Mouse (Mus musculus) mature B cell (primary cell): ENCODE measurements around the gene Arvcf.

ENCODE experiments used
- in situ Hi-C: fragments of 300-500 bp; cut with MboI; formaldehyde crosslinking; loops from 2 replicates; pipeline ENCODE4 v1.14.3; 2019

Arvcf gene

GRCm38 (mm10) chr16:18356961-18357360, 9.0 kb downstream of the Arvcf start:
- in situ Hi-C loops: no loop called here

- in situ Hi-C loops: no loop called here
Observed at GRCm38 (mm10) chr16:18357977-18358376, 10.0 kb downstream of the Arvcf start.

- in situ Hi-C loops: no loop called here
Observed at GRCm38 (mm10) chr16:18360151-18360805, 12.3 kb downstream of the Arvcf start.

- in situ Hi-C loops: no loop called here
Observed at GRCm38 (mm10) chr16:18362948-18363347, 15.0 kb downstream of the Arvcf start.

GRCm38 (mm10) chr16:18366849-18367248, 18.9 kb downstream of the Arvcf start:
- in situ Hi-C loops: no loop called here

GRCm38 (mm10) chr16:18370197-18370596, 22.2 kb downstream of the Arvcf start:
- in situ Hi-C loops: no loop called here

GRCm38 (mm10) chr16:18373632-18374031, 25.6 kb downstream of the Arvcf start:
- in situ Hi-C loops: no loop called here

GRCm38 (mm10) chr16:18376297-18376954, 28.4 kb downstream of the Arvcf start:
- in situ Hi-C loops: no loop called here

- in situ Hi-C loops: no loop called here
Observed at GRCm38 (mm10) chr16:18377203-18377602, 29.2 kb downstream of the Arvcf start.

- in situ Hi-C loops: no loop called here
Observed at GRCm38 (mm10) chr16:18378489-18378888, 30.5 kb downstream of the Arvcf start.

- in situ Hi-C loops: no loop called here
Observed at GRCm38 (mm10) chr16:18379338-18380001, 31.5 kb downstream of the Arvcf start.

- in situ Hi-C loops: no loop called here
Observed at GRCm38 (mm10) chr16:18380495-18381063, 32.6 kb downstream of the Arvcf start.

GRCm38 (mm10) chr16:18381621-18382258, 33.8 kb downstream of the Arvcf start:
- in situ Hi-C loops: no loop called here

- in situ Hi-C loops: no loop called here
Observed at GRCm38 (mm10) chr16:18383045-18383726, 35.2 kb downstream of the Arvcf start.

GRCm38 (mm10) chr16:18383756-18384155, 35.8 kb downstream of the Arvcf start:
- in situ Hi-C loops: no loop called here

GRCm38 (mm10) chr16:18384211-18384610, 36.2 kb downstream of the Arvcf start:
- in situ Hi-C loops: no loop called here

GRCm38 (mm10) chr16:18384659-18385058, 36.7 kb downstream of the Arvcf start:
- in situ Hi-C loops: no loop called here

- in situ Hi-C loops: no loop called here
Observed at GRCm38 (mm10) chr16:18385411-18385810, 37.4 kb downstream of the Arvcf start.

- in situ Hi-C loops: no loop called here
Observed at GRCm38 (mm10) chr16:18386451-18386850, 38.5 kb downstream of the Arvcf start.

- in situ Hi-C loops: no loop called here
Observed at GRCm38 (mm10) chr16:18386972-18387371, 39.0 kb downstream of the Arvcf start.

- in situ Hi-C loops: no loop called here
Observed at GRCm38 (mm10) chr16:18387704-18388582, 40.0 kb downstream of the Arvcf start.
